Mouse (Mus musculus) G1E (cell line): Measurements from ENCODE around the gene Pde4c. TPM values are rescaled to one million over a fixed set of nuclear protein-coding genes. Genes with fewer than 3 reads are reported as not detected.

Source experiments
- ATAC-seq: 2 replicates; pipeline ENCODE4 v1.8.0; 2016; ENCODE audit warnings: mild to moderate bottlenecking; ENCODE audit not compliant: insufficient number of reproducible peaks, poor library complexity, low FRiP score, severe bottlenecking; ENCODE audit errors: extremely low read depth
- DNase-seq: peaks from one replicate; pipeline ENCODE4 v3.0.0; 2012; ENCODE audit warnings: low spot score
- H3K27me3 ChIP-seq: 2 replicates; pipeline ENCODE4 v1.6.1; 2012; ENCODE audit warnings: mild to moderate bottlenecking, low read length, inconsistent platforms; ENCODE audit not compliant: insufficient read depth
- H3K36me3 ChIP-seq: replicated peaks from 2 replicates; pipeline ENCODE3; 2012; ENCODE audit warnings: mild to moderate bottlenecking, inconsistent platforms
- H3K4me1 ChIP-seq: 2 replicates; pipeline ENCODE4 v1.6.1; 2012; ENCODE audit warnings: low read depth, low read length, inconsistent platforms, mixed read lengths; ENCODE audit not compliant: insufficient read depth
- H3K4me3 ChIP-seq: 2 replicates; pipeline ENCODE4 v1.5.1; 2012; ENCODE audit warnings: low read depth, mild to moderate bottlenecking, inconsistent platforms, low read length, moderate library complexity, mixed read lengths
- H3K9me3 ChIP-seq: replicated peaks from 2 replicates; pipeline ENCODE4 v1.6.1; 2012; ENCODE audit warnings: inconsistent platforms
- CTCF ChIP-seq: IDR thresholded peaks from 2 replicates; pipeline ENCODE4 v1.5.1; 2012; ENCODE audit warnings: low read depth, low read length, inconsistent platforms, mixed read lengths
- GATA1 ChIP-seq: IDR thresholded peaks from 2 replicates; pipeline ENCODE4 v1.6.1; 2012; ENCODE audit warnings: borderline replicate concordance, low read length, inconsistent platforms, mixed read lengths
- GATA2 ChIP-seq: IDR thresholded peaks from 2 replicates; pipeline ENCODE4 v1.6.1; 2012; ENCODE audit warnings: low read depth, low read length, inconsistent platforms, borderline replicate concordance
- POLR2AphosphoS5 ChIP-seq: IDR thresholded peaks from 2 replicates; pipeline ENCODE4 v1.6.1; 2012; ENCODE audit warnings: low read depth, low read length, inconsistent platforms; ENCODE audit not compliant: insufficient replicate concordance
- TAL1 ChIP-seq: conservative IDR thresholded peaks from 2 replicates; pipeline ENCODE4 v1.6.1; 2012; ENCODE audit warnings: low read depth, low read length, inconsistent platforms, mixed read lengths
- polyA plus RNA-seq: library from polyadenylated mRNA; stranded (reverse); fragments of >175 nt; gene quantifications from 2 replicates; pipeline ENCODE4 v1.2.3, GENCODE M21; 2012
- total RNA-seq, 2 experiments: library from RNA; stranded (forward) in 1 of 2; stranded (reverse) in 1 of 2; fragments of 200-1000 nt in 1 of 2; fragments of >200 nt in 1 of 2; fragmentation: Nextera tagmentation in 1 of 2; gene quantifications; 2 replicates each; pipeline ENCODE4 v1.2.3; 2014 to 2017

Gene Pde4c
- total and polyA plus RNA-seq, 3 experiments = 0.22 to 0.95 TPM; not detected in 1

DNA sequence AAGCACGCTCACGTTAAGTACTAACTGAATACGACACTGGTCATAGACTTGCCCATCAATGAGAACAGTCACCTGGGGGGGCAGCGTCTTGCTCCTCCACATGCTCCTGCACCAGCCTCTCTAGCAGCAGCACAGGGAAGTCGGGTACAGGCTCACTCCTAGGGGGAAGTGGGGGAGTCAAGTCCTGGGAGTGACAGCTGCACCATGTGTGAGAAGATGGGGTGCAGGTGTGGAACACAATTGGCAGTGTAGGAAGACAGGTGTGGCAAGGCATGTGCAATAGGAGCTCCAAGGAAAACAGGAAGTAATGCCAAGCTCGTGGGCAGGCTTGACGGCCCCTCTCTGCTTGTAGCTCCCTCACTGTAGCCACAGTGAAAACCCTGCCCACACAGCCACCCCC lies 47.7 kb downstream of the Pde4c start:
- no peak for DNase-seq
- H3K9me3 ChIP-seq = no peaks in the 10 kb centered on the region
- H3K4me3 ChIP-seq = no peak overlapping the region
- no peaks in the 10 kb centered on the region; the same call in 1 of the 2 replicates for H3K27me3 ChIP-seq
- H3K4me1 ChIP-seq = peaks cover 94% of the 10 kb centered on the region
- TF ChIP-seq CTCF (no peak), POLR2AphosphoS5 (no peak), GATA1 (no peak), TAL1 (no peak)
- no peak for ATAC-seq
- peaks cover 90% of the 10 kb centered on the region for H3K36me3 ChIP-seq

DNA sequence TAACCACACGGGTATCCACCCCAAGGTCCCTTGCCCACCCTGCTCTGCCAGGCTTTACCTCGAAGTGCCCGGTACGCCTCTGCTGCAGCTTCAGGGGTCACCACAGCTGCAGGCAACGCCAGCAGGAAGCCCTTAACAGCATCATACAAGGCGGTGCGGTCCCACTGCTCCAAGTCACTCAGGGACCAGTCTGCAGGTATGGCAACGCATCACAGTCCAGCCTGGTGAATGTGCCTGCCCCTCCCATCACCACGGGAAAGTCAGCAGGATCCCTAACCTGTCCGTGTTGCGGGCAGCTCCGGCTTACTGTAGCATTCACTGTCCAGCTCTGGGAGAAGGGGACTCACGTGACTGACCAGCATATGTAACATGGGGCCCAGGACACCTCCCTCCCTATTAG lies 48.6 kb downstream of the Pde4c start:
- no peak for TF ChIP-seq TAL1
- no peak for TF ChIP-seq POLR2AphosphoS5
- no peak for TF ChIP-seq CTCF
- TF ChIP-seq GATA2 = no peak
- TF ChIP-seq GATA1 = no peak
- H3K4me3 ChIP-seq = no peak overlapping the region
- no peak for ATAC-seq

DNA sequence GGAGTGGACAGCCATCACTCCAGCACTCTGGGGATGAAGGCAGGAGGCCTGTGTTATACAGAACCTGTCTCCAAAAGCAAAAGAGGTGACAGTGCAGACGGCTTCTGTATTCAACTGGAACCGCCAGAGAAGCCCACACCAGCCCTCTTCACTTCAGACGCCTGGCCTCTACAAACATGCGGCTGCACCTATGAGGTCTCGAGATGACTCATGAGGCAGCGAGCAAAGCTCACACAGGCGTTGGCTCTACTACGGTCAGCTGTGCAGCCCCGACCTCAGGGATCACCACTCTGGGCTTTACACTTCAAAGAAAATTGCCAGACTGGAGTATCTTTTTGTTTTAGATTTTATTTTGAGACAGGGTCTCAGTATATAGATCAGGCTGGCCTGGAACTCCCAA lies 49.4 kb downstream of the Pde4c start:
- H3K36me3 ChIP-seq = peaks cover 82% of the 10 kb centered on the region
- peaks cover 89% of the 10 kb centered on the region for H3K4me1 ChIP-seq
- ATAC-seq (no peak), DNase-seq (no peak)
- TF ChIP-seq TAL1 = no peak
- no peak for TF ChIP-seq POLR2AphosphoS5
- TF ChIP-seq CTCF = no peak
- TF ChIP-seq GATA1 = no peak
- no peak for TF ChIP-seq GATA2
- H3K9me3 ChIP-seq = no peaks in the 10 kb centered on the region
- H3K27me3 ChIP-seq = no peaks in the 10 kb centered on the region; the same call in 1 of the 2 replicates
- H3K4me3 ChIP-seq = no peak overlapping the region

More for the DNA sequence above, 48.6 kb downstream of the Pde4c start:
- no peaks in the 10 kb centered on the region for H3K9me3 ChIP-seq
- no peaks in the 10 kb centered on the region; the same call in 1 of the 2 replicates for H3K27me3 ChIP-seq
- DNase-seq = no peak
- peaks cover 87% of the 10 kb centered on the region for H3K36me3 ChIP-seq
- H3K4me1 ChIP-seq = peaks cover 92% of the 10 kb centered on the region

DNA sequence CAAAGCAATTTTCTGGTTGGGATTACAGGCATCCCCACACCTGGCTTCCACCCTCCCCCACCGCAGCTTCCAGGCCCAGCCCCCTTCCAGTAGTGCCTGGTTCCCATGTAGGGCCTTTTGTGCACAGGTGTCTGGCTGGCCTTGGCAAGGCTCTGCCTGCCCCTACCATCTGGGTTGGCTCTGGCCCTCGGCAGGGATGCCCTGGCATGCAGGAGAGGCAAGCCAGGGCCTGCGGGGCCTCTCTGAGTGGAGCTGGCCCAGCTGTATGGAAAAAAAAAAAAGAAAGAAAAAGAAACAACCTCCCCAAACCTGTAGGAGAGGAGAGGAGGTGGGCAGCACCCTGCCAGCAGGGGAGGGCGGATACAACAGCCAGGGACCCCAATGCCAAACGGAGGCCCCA lies 49.9 kb downstream of the Pde4c start:
- ATAC-seq (no peak), DNase-seq (no peak)
- Histone ChIP-seq H3K4me3 (no peak overlapping the region; the same call in 1 of the 2 replicates), H3K36me3 (peaks cover 82% of the 10 kb centered on the region), H3K4me1 (peaks cover 91% of the 10 kb centered on the region), H3K9me3 (no peaks in the 10 kb centered on the region), H3K27me3 (no peaks in the 10 kb centered on the region; the same call in 1 of the 2 replicates)
- TF ChIP-seq POLR2AphosphoS5 (no peak), TAL1 (no peak), GATA2 (no peak), CTCF (no peak), GATA1 (no peak)

DNA sequence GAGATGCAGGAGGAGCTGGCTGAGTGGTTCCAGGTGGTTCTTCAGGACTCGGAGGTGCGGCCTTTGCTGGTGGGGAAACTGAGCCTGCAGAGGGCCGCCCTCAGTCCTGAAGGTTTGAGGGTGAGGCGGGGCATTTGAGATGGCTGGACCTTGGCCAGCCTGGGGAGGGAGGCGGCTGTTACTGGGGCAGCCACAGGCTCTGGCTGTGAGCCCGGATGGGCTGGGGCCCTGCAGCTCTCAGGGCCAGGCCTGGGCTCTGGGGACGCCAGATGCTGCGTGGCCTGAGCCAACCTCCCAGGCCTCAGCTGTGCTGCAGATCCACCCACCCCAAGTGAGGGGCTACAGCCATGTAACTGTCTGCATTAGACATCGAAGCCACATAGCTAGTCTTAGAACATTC lies 50.3 kb downstream of the Pde4c start:
- Histone ChIP-seq H3K27me3 (no peaks in the 10 kb centered on the region; the same call in 1 of the 2 replicates), H3K4me1 (peaks cover 91% of the 10 kb centered on the region), H3K4me3 (peak overlapping the region; percentile 13; the same call in 1 of the 2 replicates), H3K36me3 (peaks cover 82% of the 10 kb centered on the region), H3K9me3 (no peaks in the 10 kb centered on the region)
- ATAC-seq = no peak
- DNase-seq = no peak
- no peak for TF ChIP-seq GATA2
- no peak for TF ChIP-seq POLR2AphosphoS5
- no peak for TF ChIP-seq CTCF
- no peak for TF ChIP-seq TAL1
- TF ChIP-seq GATA1 = no peak

DNA sequence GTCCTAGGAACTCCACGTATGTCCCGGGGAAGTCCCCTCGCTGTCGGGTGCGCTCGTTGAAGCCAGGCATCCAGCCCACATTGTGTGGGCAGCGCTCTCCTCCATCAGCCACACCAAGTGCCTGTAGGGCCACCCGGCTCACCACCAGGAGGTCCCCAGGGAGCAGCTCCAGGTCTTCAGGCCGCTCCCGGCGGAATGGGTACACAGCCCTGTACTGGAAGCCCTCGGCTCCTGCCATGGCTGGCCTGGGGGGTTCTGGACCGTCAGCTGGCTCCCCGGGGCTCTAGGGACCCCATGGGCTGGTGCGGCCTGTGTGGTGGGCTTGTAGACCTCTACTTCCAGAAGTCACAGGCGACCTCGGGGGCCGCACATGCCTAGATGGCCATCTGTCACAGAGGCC lies 51.2 kb downstream of the Pde4c start:
- H3K27me3 ChIP-seq = no peaks in the 10 kb centered on the region
- DNase-seq = no peak
- H3K4me1 ChIP-seq = peaks cover 91% of the 10 kb centered on the region
- no peak for ATAC-seq
- peaks cover 82% of the 10 kb centered on the region for H3K36me3 ChIP-seq
- H3K4me3 ChIP-seq = peak overlapping the region; percentile 41; the same call in 1 of the 2 replicates
- no peaks in the 10 kb centered on the region for H3K9me3 ChIP-seq
- TF ChIP-seq GATA2 (no peak), GATA1 (no peak), POLR2AphosphoS5 (no peak), TAL1 (no peak), CTCF (no peak)

DNA sequence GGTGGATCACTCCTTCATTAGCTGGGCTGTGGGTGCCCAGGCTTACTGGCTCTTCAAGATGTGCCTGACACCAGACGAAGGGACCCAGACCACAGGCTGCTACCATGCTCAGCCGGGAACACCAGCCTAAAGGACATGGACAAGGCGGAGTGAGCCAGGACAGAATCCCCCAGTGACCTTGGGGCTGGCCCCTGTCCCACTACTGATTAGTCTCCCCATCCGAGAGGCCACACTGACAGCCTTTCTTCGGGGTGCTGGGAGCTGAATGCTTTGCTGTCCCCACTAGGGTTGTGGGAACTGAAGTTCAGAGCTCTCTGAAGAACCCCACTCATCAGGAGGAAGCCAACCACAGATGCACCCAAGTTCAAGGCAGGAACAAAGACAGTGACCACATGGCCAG lies 51.7 kb downstream of the Pde4c start:
- H3K4me1 ChIP-seq = peaks cover 92% of the 10 kb centered on the region
- no peak for TF ChIP-seq CTCF
- no peak for TF ChIP-seq POLR2AphosphoS5
- no peak for TF ChIP-seq GATA1
- TF ChIP-seq GATA2 = no peak
- TF ChIP-seq TAL1 = no peak
- H3K36me3 ChIP-seq = peaks cover 82% of the 10 kb centered on the region
- H3K27me3 ChIP-seq = no peaks in the 10 kb centered on the region
- H3K4me3 ChIP-seq = peak overlapping the region; percentile 97; the same call in 1 of the 2 replicates
- no peak for ATAC-seq
- no peak for DNase-seq
- H3K9me3 ChIP-seq = no peaks in the 10 kb centered on the region
